Mouse (Mus musculus) cerebellum, adult 2 months (tissue): ENCODE results near the gene Olfr875. TPM values are rescaled to one million over a fixed set of nuclear protein-coding genes. Genes with fewer than 3 reads are reported as not detected.

Experiments used
- DNase-seq, 2 experiments: peaks; one replicate each; pipeline ENCODE4 v3.0.0; 2021
- H3K27ac ChIP-seq: fragments of 200-500 bp; 2 replicates; pipeline ENCODE4 v1.5.1; 2012; ENCODE audit warnings: low read length, control low read depth, inconsistent platforms; ENCODE audit not compliant: insufficient read depth
- H3K27me3 ChIP-seq: fragments of 200-500 bp; 2 replicates; pipeline ENCODE4 v1.6.1; 2012; ENCODE audit warnings: inconsistent platforms, mild to moderate bottlenecking, low read length, moderate library complexity; ENCODE audit not compliant: control insufficient read depth, insufficient read depth
- H3K4me1 ChIP-seq: fragments of 200-500 bp; 2 replicates; pipeline ENCODE4 v1.6.1; 2011; ENCODE audit warnings: low read length; ENCODE audit not compliant: control insufficient read depth, insufficient read depth
- H3K4me3 ChIP-seq: fragments of 200-500 bp; replicated peaks from 2 replicates; pipeline ENCODE3; 2011; ENCODE audit warnings: mild to moderate bottlenecking, low read depth, low read length, control low read depth; ENCODE audit not compliant: insufficient read depth
- CTCF ChIP-seq: fragments of 200-500 bp; IDR thresholded peaks from 2 replicates; pipeline ENCODE4 v1.5.1; 2011; ENCODE audit warnings: low read depth, mild to moderate bottlenecking, control low read depth, low read length, moderate library complexity, borderline replicate concordance; ENCODE audit not compliant: insufficient read depth
- POLR2A ChIP-seq: fragments of 200-500 bp; IDR thresholded peaks from 2 replicates; pipeline ENCODE4 v1.6.1; 2011; ENCODE audit warnings: low read length, control low read depth, borderline replicate concordance; ENCODE audit not compliant: insufficient read depth
- WGBS: fragments of 180-500 bp; shearing (Covaris S2); methylation state at CpG from one replicate; pipeline ENCODE4 v1.1.7; 2018; 5-methylcytosine and 5-hydroxymethylcytosine counted together
- polyA plus RNA-seq: library from polyadenylated mRNA; depleted of rRNA; stranded (reverse); fragments of >200 nt; gene quantifications from 2 replicates; pipeline ENCODE4 v1.2.3, GENCODE M21; 2012; rRNA removed

Olfr875 gene
- polyA plus RNA-seq: not detected in 2 replicates

DNA sequence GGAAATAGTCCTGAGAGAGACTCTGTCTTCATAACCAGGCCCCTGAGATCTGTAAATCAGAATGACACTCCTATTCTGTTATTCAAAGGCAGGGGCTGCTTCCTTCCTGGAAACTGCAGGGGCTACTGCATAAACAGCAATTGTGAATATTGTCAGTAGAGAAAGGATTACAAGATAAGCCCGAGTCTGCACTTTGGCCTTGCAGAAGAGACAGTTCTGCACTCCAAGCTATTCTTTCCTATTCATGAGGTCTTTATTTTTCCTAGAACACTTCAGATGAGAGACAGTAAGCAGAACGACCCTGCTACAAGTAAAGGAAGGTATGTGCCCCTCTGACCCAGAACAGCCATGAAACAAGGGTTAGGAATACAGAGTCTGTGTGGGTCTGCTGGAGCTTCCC is at the start of gene Olfr875:
TSS of gene Olfr875 (plus strand) at position 99 of the 400 bp plus-strand sequence.
- Histone ChIP-seq H3K27ac (no peak within 1 kb of the TSS), H3K27me3 (no peaks in the 10 kb centered on the region), H3K4me1 (no peaks in the 10 kb centered on the region), H3K4me3 (no peak within 1 kb of the TSS)
- no peak for DNase-seq
- TF ChIP-seq CTCF (no peak), POLR2A (no peak)
- whole genome bisulfite sequencing: 46% methylated on average over 2 of the region's 2 CpGs

DNA sequence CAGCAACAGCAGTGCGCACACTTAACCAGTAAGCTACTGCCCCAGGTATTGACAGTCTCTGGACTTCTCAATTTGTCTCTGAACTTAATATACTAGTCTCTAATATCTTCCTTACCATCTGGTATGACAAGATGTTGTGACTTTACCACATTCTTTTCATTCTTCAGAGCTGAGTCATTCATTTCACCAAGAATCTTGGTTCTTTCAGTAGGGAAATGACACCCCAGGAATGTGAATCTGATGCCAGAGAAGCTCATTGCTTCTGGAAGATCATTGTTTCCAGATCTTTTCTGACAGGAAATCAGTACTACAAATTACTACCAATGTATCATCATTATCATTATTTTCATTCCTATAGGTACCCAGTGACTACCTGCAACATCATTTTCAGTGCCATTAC is 37.3 kb upstream of the Olfr875 start:
- 100% methylated on average over 1 of the region's 1 CpGs for WGBS
- no peak overlapping the region for H3K27ac ChIP-seq
- H3K4me1 ChIP-seq: no peaks in the 10 kb centered on the region
- TF ChIP-seq POLR2A (no peak), CTCF (no peak)
- DNase-seq: no peak
- H3K27me3 ChIP-seq: no peaks in the 10 kb centered on the region
- H3K4me3 ChIP-seq: no peak overlapping the region

GRCm38 (mm10) chr9:37744806-37745205 is 26.9 kb upstream of the Olfr875 start, which contains the start of gene Olfr874:
Olfr874 (plus strand) TSS chr9:37745106.
- no peaks in the 10 kb centered on the region for H3K27me3 ChIP-seq
- no peak within 1 kb of the TSS for H3K27ac ChIP-seq
- no peak for DNase-seq
- no peak within 1 kb of the TSS for H3K4me3 ChIP-seq
- TF ChIP-seq POLR2A (no peak), CTCF (no peak)
- H3K4me1 ChIP-seq: no peaks in the 10 kb centered on the region

GRCm38 (mm10) chr9:37750319-37751075 is 21.2 kb upstream of the Olfr875 start:
- Histone ChIP-seq H3K4me3 (no peak overlapping the region), H3K4me1 (no peaks in the 10 kb centered on the region), H3K27ac (no peak overlapping the region), H3K27me3 (no peaks in the 10 kb centered on the region)
- no peak for DNase-seq
- 26% methylated on average over 7 of the region's 7 CpGs for WGBS
- TF ChIP-seq POLR2A (no peak), CTCF (no peak)

DNA sequence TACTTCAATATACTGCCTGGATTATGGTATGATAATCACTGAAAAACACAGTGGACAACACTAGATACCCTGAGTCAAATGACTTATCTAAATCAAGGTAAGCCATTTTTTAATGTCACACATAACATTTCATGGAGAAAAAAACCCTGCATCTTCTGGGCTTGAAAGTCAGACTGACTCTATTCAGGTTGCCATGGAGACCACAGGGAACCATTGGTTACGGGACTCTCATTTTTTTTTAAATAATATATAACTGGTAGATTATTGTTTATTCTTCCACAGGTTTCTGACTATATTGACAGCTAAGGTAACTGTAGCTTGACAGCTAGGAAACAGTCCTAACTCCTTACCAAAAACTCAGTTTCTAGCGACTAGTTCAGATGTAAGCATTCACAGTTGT is 20.2 kb upstream of the Olfr875 start:
- 63% methylated on average over 2 of the region's 2 CpGs for WGBS
- H3K4me3 ChIP-seq: no peak overlapping the region
- H3K27me3 ChIP-seq: no peaks in the 10 kb centered on the region
- no peak overlapping the region for H3K27ac ChIP-seq
- DNase-seq: no peak
- no peaks in the 10 kb centered on the region for H3K4me1 ChIP-seq
- TF ChIP-seq CTCF: no peak
- TF ChIP-seq POLR2A: no peak

- TF ChIP-seq CTCF: no peak
- TF ChIP-seq POLR2A: no peak
- DNase-seq: no peak
- Histone ChIP-seq H3K4me1 (no peaks in the 10 kb centered on the region), H3K27me3 (no peaks in the 10 kb centered on the region), H3K4me3 (no peak overlapping the region), H3K27ac (no peak overlapping the region)
- 65% methylated on average over 4 of the region's 4 CpGs for WGBS
These were observed 19.7 kb upstream of the Olfr875 start for GRCm38 (mm10) chr9:37752006-37752405.

GRCm38 (mm10) chr9:37761728-37762127 is 9.9 kb upstream of the Olfr875 start:
- H3K27me3 ChIP-seq: no peaks in the 10 kb centered on the region
- TF ChIP-seq CTCF (no peak), POLR2A (no peak)
- no peaks in the 10 kb centered on the region for H3K4me1 ChIP-seq
- 74% methylated on average over 2 of the region's 2 CpGs for WGBS
- H3K27ac ChIP-seq: no peak overlapping the region
- no peak overlapping the region for H3K4me3 ChIP-seq
- no peak for DNase-seq

DNA sequence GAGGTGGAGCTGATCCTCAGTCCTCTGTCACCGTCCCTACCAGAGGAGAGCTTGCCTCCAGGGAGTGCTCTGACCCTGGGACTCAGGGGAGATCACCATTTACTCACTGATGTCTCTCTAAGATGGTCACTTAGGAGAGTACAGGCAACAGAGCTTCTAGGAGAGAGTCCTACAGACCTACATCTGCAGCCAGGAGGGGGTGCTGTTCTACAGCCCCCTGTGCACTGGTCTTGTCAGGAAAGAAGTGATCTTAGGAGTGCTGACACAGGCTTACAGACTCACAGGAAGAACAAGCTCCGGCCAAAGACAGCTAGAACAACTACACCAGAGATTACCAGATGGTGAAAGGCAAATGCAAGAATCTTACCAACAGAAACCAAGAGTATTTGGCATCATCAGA is 9.1 kb upstream of the Olfr875 start:
- no peak overlapping the region for H3K27ac ChIP-seq
- no peak for DNase-seq
- 50% methylated on average over 2 of the region's 2 CpGs for WGBS
- H3K4me3 ChIP-seq: no peak overlapping the region
- no peaks in the 10 kb centered on the region for H3K4me1 ChIP-seq
- H3K27me3 ChIP-seq: no peaks in the 10 kb centered on the region
- TF ChIP-seq POLR2A (no peak), CTCF (no peak)
